Mouse (Mus musculus) embryonic stem cell, embryonic (primary cell): ENCODE measurements at regions not wholly inside any gene's neighbourhood (a gene's known extent, or its start where the extent isn't known, plus 50 kb on each side); places are given as distances from the start of the nearest gene placed in this dataset.
"Not testable (repeated sequence)": the region's sequence is repeated elsewhere in the genome, so short reads cannot be mapped to it uniquely, and the experiment has no call there.

ENCODE experiments used
- CTCF ChIA-PET, 4 experiments: fragments of 300-600 bp in 2 of 4; fragments of 350-600 bp in 2 of 4; sonication (Branson Sonifier 250); formaldehyde crosslinking; loops; one replicate each; lab custom pipeline; 2022; ENCODE audit warnings: inconsistent platforms in 2 of 4; lab: Charles Lee
- POLR2A ChIA-PET, 4 experiments: fragments of 300-600 bp in 2 of 4; fragments of 350-600 bp in 2 of 4; sonication (Branson Sonifier 250); formaldehyde crosslinking; loops; one replicate each; lab custom pipeline; 2022; ENCODE audit warnings: antibody characterized with exemption in 4 of 4, inconsistent platforms in 1 of 4; lab: Charles Lee

- ChIA-PET POLR2A (interaction anchor here in 1 of 4 experiments (0.7 kb wide), 1 partner anchor 1154 kb away, joined by 3 read pairs; the partner anchor contains the start of gene Tcp11l2), CTCF (interaction anchor here in 2 of 4 experiments (0.6 to 1.0 kb wide), 3 partner anchors 15 to 113 kb away, joined by 3 to 7 read pairs (median 3); no protein-coding TSS in a partner anchor)
These were observed 98.1 kb upstream of the Pwp1 start for GRCm38 (mm10) chr10:85731163-85731562.

- CTCF ChIA-PET: interaction anchor here in 1 of 4 experiments (0.7 kb wide), 2 partner anchors 14 to 906 kb away, joined by 5 to 7 read pairs; no protein-coding TSS in a partner anchor
- POLR2A ChIA-PET: not testable (repeated sequence)
These were observed 97.4 kb upstream of the Pwp1 start for GRCm38 (mm10) chr10:85731796-85732388.

- CTCF ChIA-PET: interaction anchor here in 1 of 4 experiments (0.6 kb wide), 1 partner anchor 726 kb away, joined by 3 read pairs; no protein-coding TSS in a partner anchor
- POLR2A ChIA-PET: no interaction called here
These were observed 91.5 kb upstream of the Pwp1 start for GRCm38 (mm10) chr10:85737796-85738195.

- ChIA-PET CTCF (interaction anchor here in 1 of 4 experiments (0.6 kb wide), 2 partner anchors 346 to 1190 kb away, joined by 3 read pairs; no protein-coding TSS in a partner anchor), POLR2A (interaction anchor here in 1 of 4 experiments (0.6 to 0.7 kb wide), 2 partner anchors 293 to 980 kb away, joined by 3 read pairs; no protein-coding TSS in a partner anchor)
These were observed 90.3 kb upstream of the Pwp1 start for GRCm38 (mm10) chr10:85739008-85739407.

- POLR2A ChIA-PET: not testable (repeated sequence)
- CTCF ChIA-PET: interaction anchor here in 1 of 4 experiments (0.6 kb wide), 2 partner anchors 347 to 1191 kb away, joined by 3 read pairs; no protein-coding TSS in a partner anchor
These were observed 89.7 kb upstream of the Pwp1 start for GRCm38 (mm10) chr10:85739565-85739964.

- ChIA-PET POLR2A (no interaction called here), CTCF (interaction anchor here in 3 of 4 experiments (0.5 to 1.2 kb wide), 3 partner anchors 187 to 868 kb away, joined by 3 to 5 read pairs (median 4); no protein-coding TSS in a partner anchor)
These were observed 87.3 kb upstream of the Pwp1 start for GRCm38 (mm10) chr10:85741972-85742371.

GRCm38 (mm10) chr10:85745390-85745789, 83.9 kb upstream of the Pwp1 start:
- POLR2A ChIA-PET: not testable (repeated sequence)
- CTCF ChIA-PET: interaction anchor here in 2 of 4 experiments (0.7 kb wide), 2 partner anchors 14 to 84 kb away, joined by 7 read pairs; partner anchors contain the start of gene Pwp1 (in 1 of the 2)

GRCm38 (mm10) chr10:85745818-85746217, 83.5 kb upstream of the Pwp1 start:
- CTCF ChIA-PET: interaction anchor here in 2 of 4 experiments (0.7 kb wide), 2 partner anchors 14 to 84 kb away, joined by 7 read pairs; partner anchors contain the start of gene Pwp1 (in 1 of the 2)
- POLR2A ChIA-PET: not testable (repeated sequence)

- CTCF ChIA-PET, POLR2A ChIA-PET: not testable (repeated sequence)
These were observed 79.7 kb upstream of the Pwp1 start for GRCm38 (mm10) chr10:85749549-85749948.

GRCm38 (mm10) chr10:85775035-85775434, 54.3 kb upstream of the Pwp1 start:
- ChIA-PET CTCF (interaction anchor here in 1 of 4 experiments (0.7 kb wide), 1 partner anchor 1163 kb away, joined by 4 read pairs; no protein-coding TSS in a partner anchor), POLR2A (no interaction called here)
